Mouse (Mus musculus): Measurements from ENCODE around the gene Dpp3. TPM values are rescaled to one million over a fixed set of nuclear protein-coding genes. Genes with fewer than 3 reads are reported as not detected.
"Not testable (repeated sequence)": the region's sequence is repeated elsewhere in the genome, so short reads cannot be mapped to it uniquely, and the experiment has no call there.

Dpp3 gene
- polyA plus RNA-seq, 1 experiment from 2014 or later, result 59.2 TPM

GRCm38 (mm10) chr19:4878405-4879323, 49.4 kb downstream of the Dpp3 start, which contains the start of gene Zdhhc24:
Zdhhc24 (plus strand) TSS chr19:4878668.
- peak within 1 kb of the TSS; percentile 86 for H3K4me2 ChIP-seq (replicated peaks; ENCODE audit: low read depth)
- peaks cover 10% of the 10 kb centered on the region; the same call in 1 of the 2 replicates for H3K36me3 ChIP-seq (ENCODE audit: control insufficient read depth, insufficient read depth)
- H3K4me3 ChIP-seq (ENCODE audit: low read depth, low read length), result peak within 1 kb of the TSS; percentile 82
- peak within 1 kb of the TSS; percentile 76 for H3K9ac ChIP-seq (ENCODE audit: low read depth, low read length)
- peaks cover 5% of the 10 kb centered on the region; the same call in 1 of the 2 replicates for H3K4me1 ChIP-seq (replicated peaks; ENCODE audit: control insufficient read depth, insufficient read depth, low read length)
- ATAC-seq, result peak; percentile 98
- TF ChIP-seq CTCF (IDR thresholded peaks at IDR 0.05; ENCODE audit: low read depth), result no peak
- under 1% methylated on average over 52 of the region's 52 CpGs for WGBS
- no peak within 1 kb of the TSS; the same call in 1 of the 2 replicates for H3K27ac ChIP-seq (ENCODE audit: low read depth, low read length)
- 0 out of 2 replicates have a peak, but pooled peaks cover 4% of the 10 kb centered on the region for H3K27me3 ChIP-seq (replicated peaks; ENCODE audit: control insufficient read depth, insufficient read depth, low read length)
- no peaks in the 10 kb centered on the region for H3K9me3 ChIP-seq (ENCODE audit: control insufficient read depth)

DNA sequence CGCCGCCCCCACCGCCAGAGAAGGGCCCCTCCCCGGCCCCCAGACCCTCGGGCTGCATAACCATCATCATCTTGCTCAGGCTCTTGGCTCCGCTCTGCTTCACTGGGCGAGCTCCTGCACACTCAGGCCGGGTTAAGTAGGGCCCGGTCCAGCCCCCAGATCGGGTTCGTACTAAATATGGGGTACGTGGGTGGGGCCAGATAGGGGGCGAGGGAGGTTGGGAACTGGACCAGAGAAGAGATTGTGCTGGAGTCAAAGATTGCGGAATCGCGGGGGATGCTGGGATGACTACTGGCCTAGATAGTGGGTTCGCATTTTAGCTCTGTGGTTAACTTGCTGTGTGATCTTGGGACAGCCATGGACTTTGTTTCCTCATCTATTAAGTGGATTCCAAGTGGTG, 50.3 kb downstream of the Dpp3 start, which contains the start of gene Actn3:
Gene Actn3, minus strand, starts transcription at position 125 of the 400 bp plus-strand sequence.
- Histone ChIP-seq H3K27me3 (replicated peaks; ENCODE audit: control insufficient read depth, insufficient read depth, low read length) (0 out of 2 replicates have a peak, but pooled peaks cover 4% of the 10 kb centered on the region), H3K4me1 (replicated peaks; ENCODE audit: control insufficient read depth, insufficient read depth, low read length) (peaks cover 5% of the 10 kb centered on the region; the same call in 1 of the 2 replicates), H3K9ac (ENCODE audit: low read depth, low read length) (peak within 1 kb of the TSS; percentile 76), H3K4me2 (replicated peaks; ENCODE audit: low read depth) (peak within 1 kb of the TSS; percentile 86), H3K27ac (ENCODE audit: low read depth, low read length) (no peak within 1 kb of the TSS; the same call in 1 of the 2 replicates), H3K4me3 (ENCODE audit: low read depth, low read length) (peak within 1 kb of the TSS; percentile 82), H3K9me3 (ENCODE audit: control insufficient read depth) (no peaks in the 10 kb centered on the region), H3K36me3 (ENCODE audit: control insufficient read depth, insufficient read depth) (0 out of 2 replicates have a peak, but pooled peaks cover 3% of the 10 kb centered on the region)
- WGBS, result 1% methylated on average over 17 of the region's 17 CpGs
- peak; percentile 9; the same call in 1 of the 2 replicates for ATAC-seq
- TF ChIP-seq CTCF (IDR thresholded peaks at IDR 0.05; ENCODE audit: low read depth), result no peak; the same call in 1 of the 2 replicates

DNA sequence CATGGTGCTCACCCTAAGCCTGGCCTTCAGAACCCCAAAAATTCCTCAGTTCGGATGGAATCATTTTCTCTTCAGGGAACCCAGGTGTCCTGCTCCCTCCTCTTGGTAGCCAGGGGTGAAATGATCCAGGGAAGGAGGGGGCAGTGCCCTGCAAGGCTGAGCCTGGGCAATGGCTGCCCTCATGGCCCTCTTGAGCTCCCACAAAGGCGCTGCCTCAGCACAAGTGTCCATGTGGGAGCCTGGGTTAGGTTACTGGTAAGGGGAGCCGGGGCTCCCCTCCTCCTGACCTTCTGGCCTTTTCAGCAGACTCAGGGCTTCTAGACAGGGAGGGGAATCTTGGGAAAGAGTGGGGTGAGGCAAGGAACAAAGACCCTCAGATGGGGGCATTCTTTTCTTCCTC, 51.3 kb downstream of the Dpp3 start:
- ATAC-seq, result no peak
- Histone ChIP-seq H3K4me2 (replicated peaks; ENCODE audit: low read depth) (no peak overlapping the region), H3K27me3 (replicated peaks; ENCODE audit: control insufficient read depth, insufficient read depth, low read length) (0 out of 2 replicates have a peak, but pooled peaks cover 4% of the 10 kb centered on the region), H3K4me1 (replicated peaks; ENCODE audit: control insufficient read depth, insufficient read depth, low read length) (peaks cover 5% of the 10 kb centered on the region; the same call in 1 of the 2 replicates), H3K9ac (ENCODE audit: low read depth, low read length) (no peak overlapping the region), H3K27ac (ENCODE audit: low read depth, low read length) (no peak overlapping the region), H3K36me3 (ENCODE audit: control insufficient read depth, insufficient read depth) (no peaks in the 10 kb centered on the region), H3K9me3 (ENCODE audit: control insufficient read depth) (no peaks in the 10 kb centered on the region), H3K4me3 (ENCODE audit: low read depth, low read length) (no peak overlapping the region)
- no peak for TF ChIP-seq CTCF (IDR thresholded peaks at IDR 0.05; ENCODE audit: low read depth)
- 83% methylated on average over 3 of the region's 3 CpGs for WGBS

DNA sequence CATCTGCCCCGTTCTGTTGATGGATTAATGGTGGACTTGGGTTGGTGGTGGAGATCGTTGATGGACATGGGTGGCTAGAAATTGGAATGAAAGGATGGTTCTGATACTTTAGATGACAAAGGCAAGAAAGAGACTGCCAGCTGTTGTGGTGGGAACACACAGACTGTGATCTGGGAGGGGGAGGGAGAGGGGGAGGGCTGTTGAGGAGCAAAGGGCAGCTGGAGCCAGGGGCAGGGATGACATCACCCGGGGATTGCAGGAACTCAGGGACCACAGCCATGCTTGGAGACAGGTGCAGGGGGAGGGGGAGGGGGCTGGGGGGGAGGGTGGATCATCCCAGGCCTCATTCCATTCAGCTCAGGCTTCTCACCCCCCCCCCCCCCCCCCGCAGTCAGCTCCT, 51.8 kb downstream of the Dpp3 start:
- H3K4me2 ChIP-seq (replicated peaks; ENCODE audit: low read depth), result no peak overlapping the region
- H3K27ac ChIP-seq (ENCODE audit: low read depth, low read length), result no peak overlapping the region
- no peaks in the 10 kb centered on the region for H3K36me3 ChIP-seq (ENCODE audit: control insufficient read depth, insufficient read depth)
- H3K4me1 ChIP-seq (replicated peaks; ENCODE audit: control insufficient read depth, insufficient read depth, low read length), result peaks cover 5% of the 10 kb centered on the region; the same call in 1 of the 2 replicates
- no peak overlapping the region for H3K9ac ChIP-seq (ENCODE audit: low read depth, low read length)
- no peak overlapping the region for H3K4me3 ChIP-seq (ENCODE audit: low read depth, low read length)
- 60% methylated on average over 3 of the region's 4 CpGs for WGBS
- H3K9me3 ChIP-seq (ENCODE audit: control insufficient read depth), result no peaks in the 10 kb centered on the region
- no peak for ATAC-seq
- no peak for TF ChIP-seq CTCF (IDR thresholded peaks at IDR 0.05; ENCODE audit: low read depth)
- 0 out of 2 replicates have a peak, but pooled peaks cover 4% of the 10 kb centered on the region for H3K27me3 ChIP-seq (replicated peaks; ENCODE audit: control insufficient read depth, insufficient read depth, low read length)

GRCm38 (mm10) chr19:4874613-4875012, 53.5 kb downstream of the Dpp3 start:
- not testable (repeated sequence) for H3K36me3 ChIP-seq (ENCODE audit: control insufficient read depth, insufficient read depth); H3K9me3 ChIP-seq (ENCODE audit: control insufficient read depth); H3K27me3 ChIP-seq (replicated peaks; ENCODE audit: control insufficient read depth, insufficient read depth, low read length); H3K4me2 ChIP-seq (replicated peaks; ENCODE audit: low read depth); H3K4me3 ChIP-seq (ENCODE audit: low read depth, low read length); H3K9ac ChIP-seq (ENCODE audit: low read depth, low read length); ATAC-seq; H3K4me1 ChIP-seq (replicated peaks; ENCODE audit: control insufficient read depth, insufficient read depth, low read length); H3K27ac ChIP-seq (ENCODE audit: low read depth, low read length)
- 79% methylated on average over 1 of the region's 1 CpGs for WGBS

GRCm38 (mm10) chr19:4865147-4865546, 62.9 kb downstream of the Dpp3 start:
- TF ChIP-seq CTCF (IDR thresholded peaks at IDR 0.05; ENCODE audit: low read depth), result 0 out of 2 replicates have a peak, but pooled peaks have one; percentile 3
- H3K9me3 ChIP-seq (ENCODE audit: control insufficient read depth), result no peaks in the 10 kb centered on the region
- H3K36me3 ChIP-seq (ENCODE audit: control insufficient read depth, insufficient read depth), result no peaks in the 10 kb centered on the region
- H3K4me2 ChIP-seq (replicated peaks; ENCODE audit: low read depth), result peak overlapping the region; percentile 32; the same call in 1 of the 2 replicates
- H3K9ac ChIP-seq (ENCODE audit: low read depth, low read length), result no peak overlapping the region
- ATAC-seq, result no peak
- H3K4me1 ChIP-seq (replicated peaks; ENCODE audit: control insufficient read depth, insufficient read depth, low read length), result no peaks in the 10 kb centered on the region
- no peak overlapping the region for H3K4me3 ChIP-seq (ENCODE audit: low read depth, low read length)
- 4% methylated on average over 16 of the region's 17 CpGs for WGBS
- no peak overlapping the region for H3K27ac ChIP-seq (ENCODE audit: low read depth, low read length)
- H3K27me3 ChIP-seq (replicated peaks; ENCODE audit: control insufficient read depth, insufficient read depth, low read length), result peaks cover 5% of the 10 kb centered on the region

Measured in intestine, postnatal 0 days (tissue).